Mouse (Mus musculus) left cerebral cortex, adult 9 months (tissue): ENCODE results near the gene Elavl4.

Experiments
- DNase-seq, 2 experiments: peaks; one replicate each; pipeline ENCODE4 v3.0.0; 2022; ENCODE audit warnings: low spot score in 2 of 2

Gene Elavl4

DNA sequence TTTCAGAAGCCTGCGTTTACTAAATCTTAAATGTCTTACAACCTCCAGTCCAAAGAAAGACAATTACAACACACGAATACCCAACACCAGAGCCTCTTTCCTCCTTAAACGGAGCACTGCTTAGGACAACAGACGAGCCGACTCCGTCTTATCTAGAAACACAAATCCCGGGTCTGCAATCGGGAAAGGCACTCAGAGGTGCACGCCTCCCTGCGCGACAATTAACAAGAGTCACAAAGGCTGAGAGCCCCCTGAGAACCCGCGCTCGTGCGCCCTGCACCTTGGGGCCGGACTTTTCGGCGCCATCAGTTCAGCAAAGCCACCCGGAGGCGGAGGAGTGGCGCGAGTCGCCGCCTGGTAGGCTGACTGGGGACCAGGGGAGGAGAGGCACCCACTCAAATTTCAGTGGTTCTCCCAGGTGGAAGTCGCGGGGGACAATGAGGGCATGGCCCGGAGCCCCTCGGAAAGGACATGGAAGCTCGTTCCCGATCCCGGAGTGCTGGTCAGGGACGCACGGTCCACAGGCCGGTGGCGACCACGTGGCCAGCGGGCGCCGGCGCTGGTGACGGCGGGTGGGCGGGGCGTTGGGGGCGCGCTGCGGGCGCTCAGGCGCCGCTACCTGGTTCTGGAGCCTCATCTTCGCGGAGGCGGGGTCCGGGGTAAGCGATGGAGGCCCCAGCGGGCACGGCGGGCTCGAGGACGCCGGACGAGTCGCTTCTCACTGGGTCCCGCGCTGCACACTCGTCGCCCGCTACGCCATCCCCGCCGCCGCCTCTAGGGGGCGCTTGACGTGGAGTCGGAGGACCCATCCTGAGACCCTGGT, at the start of gene Elavl4:
Elavl4 (minus strand) TSS at position 732 of the 823 bp plus-strand sequence.
- DNase-seq, result peak in 1 of 2 experiments; percentile 69

DNA sequence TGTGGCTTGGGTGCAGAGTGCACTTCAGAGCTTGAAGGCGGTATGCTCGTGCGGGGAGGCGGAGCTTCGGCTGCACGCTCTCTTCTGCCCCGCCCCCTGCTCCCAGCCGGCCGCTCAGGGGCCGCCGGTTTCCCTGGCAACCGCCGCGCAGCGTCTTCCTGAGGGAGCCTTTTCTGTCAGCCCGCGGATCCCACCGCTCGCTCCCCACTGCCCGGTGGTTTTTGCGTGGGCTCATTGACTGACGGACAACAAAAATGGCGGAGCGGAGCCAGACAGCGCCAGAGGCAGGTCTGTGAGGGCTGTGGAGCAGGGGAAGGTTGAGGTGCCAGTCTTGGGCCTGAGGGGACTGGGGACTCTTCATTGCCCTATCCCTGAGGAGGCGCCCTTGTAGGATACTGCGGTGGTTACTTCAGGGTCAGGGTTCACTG, 45.9 kb upstream of the Elavl4 start, which contains the start of gene Agbl4:
Agbl4 (plus strand) TSS at position 44 of the 428 bp plus-strand sequence.
- DNase-seq, result peak; percentile 16 to 76

DNA sequence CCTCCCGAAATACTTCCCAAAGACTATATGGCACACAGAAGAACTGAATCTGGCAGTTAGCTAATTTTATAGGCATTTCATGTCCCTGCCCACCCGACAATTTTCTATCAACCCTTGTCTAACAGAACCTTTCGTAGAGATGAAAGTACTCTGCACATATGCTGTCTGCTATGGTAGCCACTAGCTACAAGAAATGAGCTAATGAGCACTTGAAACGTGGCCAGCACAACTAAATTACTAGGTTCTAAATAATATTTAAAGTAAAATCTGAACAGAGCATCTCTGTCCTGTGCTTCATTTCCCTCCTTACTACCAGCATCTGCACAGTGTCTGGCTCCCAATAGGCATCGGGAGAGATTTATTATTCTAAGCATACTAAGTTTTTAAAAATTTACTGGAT, 44.5 kb upstream of the Elavl4 start:
- DNase-seq, result no peak

DNA sequence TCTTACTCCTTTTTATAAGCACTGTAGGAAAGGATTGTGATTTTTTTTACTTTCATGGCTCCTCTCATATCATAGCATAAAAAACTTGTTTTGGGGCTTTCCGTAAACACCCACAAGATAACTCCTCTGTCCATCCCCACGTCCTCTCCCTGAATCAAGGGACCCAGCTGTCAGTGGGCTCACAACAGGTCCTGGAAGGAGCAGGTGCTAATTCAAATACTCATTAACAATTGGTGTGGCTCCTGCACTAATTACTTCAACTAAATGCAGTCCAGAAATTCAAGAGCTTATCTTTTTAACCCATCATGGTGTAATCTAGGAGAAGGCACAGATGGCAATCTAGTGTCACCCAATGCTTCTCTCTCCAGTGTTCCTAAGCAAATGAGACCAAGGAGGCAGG, 8.9 kb upstream of the Elavl4 start:
- DNase-seq, result no peak

DNA sequence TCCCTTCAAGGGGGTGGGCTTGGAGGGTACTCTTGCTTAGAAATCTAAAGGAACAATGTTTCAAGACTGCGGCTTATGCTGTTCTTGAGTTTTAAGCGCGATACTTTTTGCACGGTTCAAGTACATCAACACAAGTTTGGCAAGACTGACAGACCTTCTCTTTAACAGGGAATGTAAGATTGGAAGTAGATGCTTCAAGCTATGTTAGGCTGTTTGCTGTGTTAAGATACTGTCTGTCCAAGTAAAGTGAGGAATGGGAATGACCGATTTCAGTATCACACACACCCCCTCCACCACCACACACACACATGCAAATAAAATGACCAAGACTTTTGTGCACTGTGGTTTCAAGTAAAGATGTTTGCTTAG, 276 bp upstream of the Elavl4 start:
- no peak for DNase-seq

DNA sequence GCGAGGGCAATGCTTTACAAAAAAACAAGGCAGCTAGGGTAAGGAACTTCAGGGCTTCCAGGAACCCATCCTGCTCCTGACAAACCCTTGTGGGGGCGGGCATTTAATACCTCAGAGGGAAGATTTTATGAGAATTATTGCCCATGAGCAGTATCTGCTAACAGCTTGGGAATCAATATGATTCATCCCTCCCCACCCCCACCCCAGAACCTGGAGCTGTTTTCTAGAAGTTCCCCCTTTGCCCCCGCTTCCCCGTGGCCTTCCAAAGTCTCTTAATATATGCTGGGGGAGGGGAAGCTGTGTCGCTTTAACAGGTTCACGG, 892 bp downstream of the Elavl4 start:
- DNase-seq, result no peak

DNA sequence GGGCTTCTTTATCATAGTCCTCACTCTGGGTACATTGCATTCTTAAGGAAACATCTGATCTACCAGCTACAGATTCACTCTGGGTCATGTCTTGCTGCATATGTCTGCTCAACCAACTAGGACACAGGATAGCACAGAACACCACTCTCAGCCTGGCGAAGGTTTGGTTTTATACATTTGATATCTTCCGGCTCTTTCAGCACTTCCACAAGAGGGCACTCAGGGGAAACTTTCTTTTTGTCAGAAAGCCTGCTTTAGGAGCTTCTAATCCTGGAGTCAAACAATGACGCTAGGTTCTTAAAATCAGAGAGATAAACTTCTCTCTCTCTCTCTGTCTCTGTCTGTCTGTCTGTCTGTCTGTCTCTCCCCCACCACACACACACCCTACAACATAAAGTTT, 27.8 kb downstream of the Elavl4 start:
- peak in 1 of 2 experiments; percentile 66 for DNase-seq

DNA sequence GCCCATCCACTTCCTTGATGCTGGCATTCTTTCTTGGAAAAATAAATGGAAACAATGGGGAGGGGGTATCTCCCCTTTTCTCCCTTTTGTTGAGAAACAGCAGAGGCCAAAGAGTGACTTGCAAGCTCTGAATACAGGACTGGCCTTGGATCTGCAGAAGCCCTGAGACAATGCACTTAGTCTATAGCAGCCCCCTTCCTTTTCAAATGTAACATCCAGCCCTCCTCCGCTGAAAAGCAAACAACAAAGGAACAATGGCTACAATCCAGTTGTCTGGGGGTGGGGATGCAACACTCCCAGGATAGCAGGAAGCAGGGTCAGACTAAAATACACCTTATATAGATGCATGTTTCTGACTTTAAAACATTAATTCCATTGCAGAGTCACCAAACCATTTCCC, 39.6 kb downstream of the Elavl4 start:
- no peak for DNase-seq

DNA sequence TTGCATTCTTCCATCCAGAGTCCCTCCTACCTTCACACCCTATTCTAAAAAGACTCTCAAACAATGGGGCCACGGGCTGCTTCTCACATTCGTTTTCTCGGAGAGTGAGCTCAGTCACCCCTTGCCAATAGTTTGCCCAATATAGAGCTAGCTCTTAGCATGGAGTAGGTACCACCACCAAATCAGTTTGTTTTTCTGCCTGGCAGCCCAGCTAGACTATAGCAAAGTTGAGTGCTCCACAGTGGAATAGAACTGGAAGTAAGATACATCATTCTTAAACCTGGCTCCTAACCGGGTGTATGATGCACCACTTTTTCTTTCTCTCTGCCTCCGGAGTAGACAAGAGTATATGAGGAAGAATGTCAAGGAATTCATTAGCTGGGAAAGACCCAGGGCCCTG, 44.7 kb downstream of the Elavl4 start:
- no peak for DNase-seq

DNA sequence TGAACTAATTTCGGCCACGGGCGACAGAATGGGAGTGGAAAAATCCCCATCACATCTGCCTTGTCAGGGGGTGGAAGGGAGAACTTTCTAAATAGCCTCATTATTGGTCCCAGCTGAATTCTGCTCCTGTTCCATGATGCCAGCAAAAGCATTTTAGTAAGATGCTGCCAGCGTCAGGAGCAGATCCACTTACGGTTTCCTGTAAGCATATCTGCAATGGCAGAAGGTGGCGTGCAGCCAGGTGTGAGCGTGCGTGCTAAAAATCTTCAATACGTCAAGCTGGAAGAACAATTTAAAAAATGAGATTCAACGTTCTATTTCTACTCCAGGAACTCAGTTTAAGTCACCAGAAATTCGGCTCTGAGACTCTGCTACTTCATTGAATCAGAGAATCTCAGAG, 45.1 kb downstream of the Elavl4 start:
- DNase-seq, result peak in 1 of 2 experiments; percentile 55

DNA sequence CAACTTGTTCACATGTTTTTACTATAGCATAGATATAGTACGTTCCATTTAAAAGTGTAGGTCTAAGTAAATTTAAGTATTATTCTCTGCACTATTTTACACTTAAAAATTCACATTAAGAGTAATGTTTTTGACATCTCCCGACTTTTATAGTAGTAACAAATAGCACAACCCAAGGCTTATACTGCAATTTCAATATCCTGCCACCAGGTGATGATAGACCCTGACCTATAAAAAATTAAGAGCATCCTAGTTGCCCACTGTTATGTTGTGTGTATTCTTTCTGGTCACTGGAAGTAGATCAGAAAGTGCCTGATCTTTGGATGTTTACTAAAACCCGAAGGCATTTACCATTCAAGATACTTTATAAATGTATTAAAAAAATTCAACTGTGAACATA, 55.9 kb downstream of the Elavl4 start:
- no peak for DNase-seq

DNA sequence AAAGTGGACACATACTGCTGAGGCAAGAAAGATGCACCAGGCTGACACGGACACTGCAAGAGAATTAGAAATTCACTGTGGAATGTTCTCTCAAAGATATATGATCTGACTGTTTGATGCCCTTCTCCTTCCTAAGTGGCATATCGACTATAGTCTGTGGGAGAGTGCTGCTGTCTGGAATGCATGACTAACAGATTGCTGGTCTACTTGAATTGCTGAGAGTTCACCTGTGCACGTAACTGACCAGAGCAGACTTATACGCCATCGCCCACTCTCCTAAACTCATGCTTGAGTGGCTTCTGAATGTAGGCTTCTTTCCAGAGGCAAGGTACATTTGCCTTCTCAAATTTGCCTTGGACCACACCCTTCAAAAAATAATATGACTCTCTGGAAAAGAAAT, 58.5 kb downstream of the Elavl4 start:
- DNase-seq, result no peak

DNA sequence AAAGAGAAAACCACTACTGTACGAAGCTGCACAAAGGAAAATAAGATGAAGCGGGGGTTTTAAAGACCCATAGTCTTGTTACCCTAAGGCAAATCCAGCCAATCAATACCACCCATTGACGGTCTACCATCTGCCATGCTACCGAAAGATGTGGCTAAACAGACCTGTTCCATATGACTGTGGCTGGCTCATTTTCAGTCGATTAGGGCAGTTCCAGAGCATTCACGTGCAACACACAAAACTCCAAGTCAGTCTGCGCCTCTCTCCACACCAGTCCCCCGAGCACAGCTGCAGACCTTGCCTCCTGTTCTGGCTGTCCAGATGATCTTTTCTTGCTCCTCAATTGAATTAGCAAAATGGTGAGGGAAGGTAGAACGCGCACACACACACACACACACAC, 59.2 kb downstream of the Elavl4 start:
- no peak for DNase-seq

DNA sequence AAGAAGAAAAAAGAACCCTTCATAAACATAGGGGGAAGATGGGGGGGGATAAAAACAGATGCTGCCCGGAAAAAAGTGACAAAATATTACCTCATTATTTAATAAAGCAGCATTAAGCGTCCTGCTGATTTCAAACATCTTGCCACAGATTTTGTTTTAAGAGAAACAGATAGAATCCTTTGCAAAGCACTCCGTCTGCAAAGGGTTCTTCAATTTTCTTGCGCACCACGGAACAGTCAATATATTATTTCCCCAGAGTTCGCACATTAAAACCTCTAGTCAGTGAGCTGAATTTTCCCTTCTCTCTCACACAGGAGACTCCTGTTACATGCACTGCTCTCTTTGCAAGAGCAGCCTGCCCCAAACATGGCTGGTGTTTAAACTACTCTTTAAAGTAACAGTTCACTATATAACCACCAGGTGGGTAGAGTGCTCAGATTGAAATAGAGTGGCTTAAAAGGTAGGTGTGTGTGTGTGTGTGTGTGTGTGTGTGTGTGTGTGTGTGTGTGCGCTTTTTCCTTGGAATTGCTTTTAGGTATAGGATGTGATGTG, 61.1 kb downstream of the Elavl4 start:
- peak in 1 of 2 experiments; percentile 49 for DNase-seq

DNA sequence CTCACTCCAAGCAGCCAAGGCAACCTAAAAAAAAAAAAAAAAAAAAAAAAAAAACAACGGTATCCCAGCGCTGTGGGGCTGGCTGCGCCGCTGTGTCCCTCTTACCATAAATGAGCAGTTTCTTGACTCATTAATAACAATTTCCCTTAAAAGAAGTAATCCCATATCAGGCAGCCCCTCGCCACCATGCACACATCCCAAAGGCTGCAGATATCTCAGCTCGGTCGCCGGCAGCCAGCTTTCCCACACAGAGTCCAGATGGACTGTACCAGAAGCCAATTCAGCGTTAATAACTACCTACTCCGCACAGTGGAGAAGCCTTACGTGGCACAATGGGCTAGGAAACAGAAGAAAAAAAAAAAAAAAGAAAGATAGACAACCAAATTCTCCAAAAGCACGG, 61.7 kb downstream of the Elavl4 start:
- no peak for DNase-seq

DNA sequence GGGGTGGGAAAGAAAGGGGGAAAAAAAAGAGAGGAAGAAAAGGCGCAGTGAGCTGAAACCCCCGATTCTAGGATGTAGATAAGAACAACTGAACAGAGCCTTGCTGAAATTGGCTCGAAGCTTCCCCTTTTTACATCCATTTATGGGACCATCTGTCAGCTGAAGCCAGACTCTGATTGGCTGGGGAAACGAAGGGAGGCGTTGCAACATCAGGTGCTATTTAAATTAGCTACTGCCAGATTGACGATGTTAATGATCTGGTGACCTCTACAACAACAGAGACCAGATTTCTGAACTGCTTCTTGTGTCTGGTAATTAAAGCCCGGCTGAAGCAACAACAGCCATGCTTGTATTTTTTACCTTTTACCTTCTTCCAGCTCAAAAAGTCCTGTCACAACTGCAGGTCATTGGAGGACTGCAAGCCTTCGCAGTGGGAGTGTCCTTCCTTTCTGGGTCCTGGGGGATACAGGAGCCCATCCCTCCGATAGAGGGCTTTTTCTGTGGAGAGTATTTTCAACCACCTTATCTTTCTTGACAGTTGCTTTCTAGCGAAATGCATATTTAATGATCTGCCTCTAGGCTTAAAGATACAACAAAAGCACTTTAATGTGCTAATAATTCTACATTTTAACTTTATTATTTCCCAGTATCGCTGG, 64.2 kb downstream of the Elavl4 start:
- DNase-seq, result peak in 1 of 2 experiments; percentile 79

DNA sequence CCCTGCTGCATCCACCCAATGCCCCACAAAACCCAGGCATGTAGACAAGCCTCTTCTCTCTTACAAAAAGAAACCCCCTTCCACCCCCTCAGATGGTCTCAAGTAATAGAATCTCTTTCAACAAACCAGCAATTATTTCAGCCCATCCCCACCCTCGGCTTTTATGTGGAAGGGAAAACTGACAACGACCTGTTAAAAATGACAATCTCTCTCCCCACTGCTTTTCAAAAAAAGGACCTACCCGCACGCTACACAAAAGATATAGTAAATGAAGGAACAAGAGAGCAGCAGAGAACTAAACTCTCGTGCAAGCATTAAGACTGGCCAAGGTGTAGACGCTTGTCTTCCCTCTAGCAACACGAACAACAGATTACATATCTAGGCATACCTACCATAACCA, 64.9 kb downstream of the Elavl4 start:
- DNase-seq, result no peak

DNA sequence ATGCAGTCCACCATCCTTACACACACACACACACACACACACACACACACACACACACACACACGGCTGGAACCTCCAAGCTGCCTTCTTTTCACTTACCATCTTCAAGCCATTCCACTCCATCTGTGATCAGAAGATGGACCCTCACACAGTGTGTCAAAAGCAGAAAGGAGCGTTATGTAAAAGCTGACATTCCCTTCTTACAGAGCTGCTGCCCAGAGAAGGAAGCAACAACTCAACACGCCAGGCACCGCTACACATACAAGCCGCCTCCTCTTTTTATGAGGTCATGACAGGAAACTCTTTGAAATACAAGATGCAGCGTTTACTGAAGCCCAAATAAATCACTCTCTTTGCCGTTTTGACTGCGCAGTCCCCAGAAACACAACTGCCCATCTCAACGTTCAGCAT, 65.3 kb downstream of the Elavl4 start:
- DNase-seq, result peak in 1 of 2 experiments; percentile 68

DNA sequence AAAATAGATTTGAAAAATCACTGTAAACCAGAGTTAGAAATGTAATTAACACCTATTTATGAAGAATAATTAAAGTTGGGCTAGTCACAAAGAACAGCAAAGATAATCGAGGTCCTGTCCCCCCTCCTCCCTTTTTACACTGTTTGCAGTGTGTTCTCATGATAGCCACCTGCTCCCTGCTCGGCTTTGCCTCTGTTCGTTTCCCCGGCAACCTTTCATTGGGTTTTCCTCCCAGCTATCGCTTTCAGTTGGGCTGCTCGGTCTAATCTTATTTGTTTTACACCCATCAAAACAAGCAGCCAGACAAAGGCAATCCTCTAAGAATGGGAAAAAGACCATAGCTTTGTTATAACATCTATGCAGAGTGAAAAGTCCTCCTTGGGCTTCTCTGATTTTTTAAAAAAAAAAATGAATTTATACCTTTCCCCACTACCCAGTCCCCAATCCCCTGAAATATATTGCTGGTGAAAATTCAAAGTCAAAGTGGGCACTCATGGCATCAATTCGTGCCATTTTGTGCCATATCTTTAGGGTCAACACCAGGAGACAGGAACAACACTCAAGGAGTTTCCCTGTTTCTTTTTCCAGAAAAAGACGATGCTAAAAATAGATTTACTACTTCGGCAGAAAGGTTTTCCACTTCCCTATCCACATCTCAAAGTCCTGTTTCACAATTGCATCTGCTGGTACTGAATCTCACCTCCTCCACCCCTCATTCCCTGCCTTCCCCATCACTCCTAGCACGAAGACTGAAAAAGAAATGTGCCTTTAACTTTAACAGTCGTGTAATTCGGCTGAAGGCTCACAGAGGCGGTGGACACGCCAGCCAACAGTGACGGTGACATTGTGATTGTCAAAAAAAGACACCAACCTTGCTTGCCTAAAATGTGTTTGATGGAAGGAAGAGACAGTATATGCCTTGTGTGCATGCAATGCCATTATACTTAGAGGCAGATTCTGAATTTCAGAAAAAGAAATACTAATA, 66.1 kb downstream of the Elavl4 start:
- peak in 1 of 2 experiments; percentile 57 for DNase-seq

DNA sequence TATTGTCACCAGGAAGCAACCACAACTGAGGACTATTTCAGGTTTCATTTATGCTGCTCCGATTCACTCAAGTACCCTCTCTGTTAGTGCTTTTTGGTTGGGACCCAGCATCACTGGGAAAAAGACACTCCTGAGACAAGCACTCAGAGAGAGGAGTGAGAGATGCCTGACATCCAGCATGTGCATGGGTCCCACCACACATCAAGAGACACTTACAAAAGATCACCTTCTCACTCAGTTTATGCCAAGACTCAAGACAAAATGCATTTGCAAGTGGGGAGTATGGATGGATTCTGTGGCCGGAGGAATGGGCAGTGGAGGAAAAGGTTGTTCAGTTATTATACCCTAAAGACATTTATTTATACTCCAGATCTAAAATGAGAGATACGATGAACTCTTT, 67.3 kb downstream of the Elavl4 start:
- DNase-seq, result no peak

DNA sequence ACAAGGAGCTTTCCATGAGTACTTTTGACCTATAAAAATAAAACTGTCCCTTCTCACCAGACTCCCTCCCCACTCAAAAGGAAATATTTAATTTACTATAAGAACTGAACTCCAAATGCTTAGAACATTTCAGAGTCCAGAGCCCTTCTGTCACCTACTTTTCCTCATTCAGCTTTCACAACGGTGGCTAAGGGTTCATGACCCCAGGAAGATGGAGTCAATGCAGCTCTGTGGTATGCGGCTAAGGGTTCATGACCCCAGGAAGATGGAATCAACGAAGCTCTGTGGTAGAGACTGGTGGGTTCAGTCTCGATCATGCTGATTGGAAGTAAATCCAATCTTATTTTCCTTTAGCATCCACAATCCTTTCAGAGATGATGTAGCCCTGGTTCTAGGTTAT, 81.7 kb downstream of the Elavl4 start:
- no peak for DNase-seq
